Mouse (Mus musculus) WW6 (cell line): ENCODE results near the gene Gm3327.
"Not testable (repeated sequence)": the region's sequence is repeated elsewhere in the genome, so short reads cannot be mapped to it uniquely, and the experiment has no call there.

Experiments
- DNase-seq: peaks from one replicate; pipeline ENCODE4 v3.0.0-alpha.2; 2013; ENCODE audit warnings: low read depth, low spot score

Gene Gm3327

GRCm38 (mm10) chr14:44123551-44123950, at the start of gene Gm3327:
Gm3327 (plus strand) TSS chr14:44123851.
- not testable (repeated sequence) for DNase-seq

GRCm38 (mm10) chr14:44077785-44078341, 45.8 kb upstream of the Gm3327 start:
- not testable (repeated sequence) for DNase-seq

GRCm38 (mm10) chr14:44086588-44086987, 37.1 kb upstream of the Gm3327 start:
- not testable (repeated sequence) for DNase-seq

- DNase-seq, result not testable (repeated sequence)
Observed at GRCm38 (mm10) chr14:44087535-44087934, 36.1 kb upstream of the Gm3327 start.

GRCm38 (mm10) chr14:44091524-44091923, 32.1 kb upstream of the Gm3327 start:
- not testable (repeated sequence) for DNase-seq

GRCm38 (mm10) chr14:44094445-44094844, 29.2 kb upstream of the Gm3327 start:
- not testable (repeated sequence) for DNase-seq

GRCm38 (mm10) chr14:44100030-44100429, 23.6 kb upstream of the Gm3327 start:
- not testable (repeated sequence) for DNase-seq

GRCm38 (mm10) chr14:44102354-44102753, 21.3 kb upstream of the Gm3327 start, which contains the start of gene Ear2:
Ear2 (plus strand) TSS chr14:44102654.
- DNase-seq, result not testable (repeated sequence)

- DNase-seq, result no peak
Observed at GRCm38 (mm10) chr14:44110981-44111380, 12.7 kb upstream of the Gm3327 start.
